Mouse (Mus musculus): ENCODE data around the gene Hnmt.

GRCm38 (mm10) chr2:24047551-24048479, 1.4 kb downstream of the Hnmt start:
- TF ChIP-seq MAFK (IDR thresholded peaks at IDR 0.05; ENCODE audit: insufficient read depth, low read depth, low read length), result no peak
- no peak for TF ChIP-seq HCFC1 (IDR thresholded peaks at IDR 0.05; ENCODE audit: borderline replicate concordance, insufficient read depth, low read length)
- TF ChIP-seq CHD2 (IDR thresholded peaks at IDR 0.05; ENCODE audit: low read depth, low read length), result no peak
- no peak for TF ChIP-seq ZC3H11A (IDR thresholded peaks at IDR 0.05; ENCODE audit: borderline replicate concordance, low read depth, low read length)
- TF ChIP-seq ZNF384 (IDR thresholded peaks at IDR 0.05; ENCODE audit: low read depth, low read length), result no peak

Data from ES-E14 (cell line).